Mouse (Mus musculus): Measurements from ENCODE around the gene Gapvd1.
"Not testable (repeated sequence)": the region's sequence is repeated elsewhere in the genome, so short reads cannot be mapped to it uniquely, and the experiment has no call there.

Gapvd1 gene

DNA sequence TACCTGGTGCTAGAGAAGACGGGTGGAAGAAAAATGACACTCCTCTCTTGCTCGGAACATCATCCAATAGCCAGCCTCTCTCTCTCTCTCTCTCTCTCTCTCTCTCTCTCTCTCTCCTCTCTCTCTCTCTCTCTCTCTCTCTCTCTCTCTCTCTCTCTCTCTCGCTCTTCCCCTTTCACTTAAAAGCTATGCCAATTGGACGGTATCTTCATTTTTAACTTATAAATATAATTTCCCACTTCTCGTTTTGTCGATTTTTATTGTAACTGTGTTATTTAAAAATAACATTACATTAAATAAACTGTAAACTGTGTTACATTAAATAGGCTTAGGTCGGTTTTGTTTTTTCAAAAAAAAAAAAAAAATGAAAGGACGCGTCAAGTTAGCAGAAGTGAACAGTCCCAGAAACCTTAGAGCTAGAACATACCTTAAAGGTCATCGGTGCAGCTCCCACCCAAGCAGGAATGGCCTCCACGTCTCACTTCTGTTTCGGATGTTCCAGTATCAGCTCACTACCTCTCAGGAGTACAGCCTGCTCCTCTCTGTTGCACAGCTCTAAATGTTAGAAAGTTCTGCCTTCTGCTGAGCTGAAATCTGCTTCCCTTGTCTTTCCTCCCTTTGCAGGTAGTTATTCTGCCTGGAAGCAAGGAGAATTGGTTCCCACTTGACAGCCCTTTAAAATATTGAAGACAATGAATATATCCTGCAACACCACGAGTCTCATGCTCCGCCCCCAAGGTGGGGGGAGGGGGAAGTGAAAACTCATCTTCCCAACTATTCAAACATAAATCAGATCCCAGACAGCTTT lies at the start of gene Gapvd1:
Gene Gapvd1 (minus strand): TSS at position 682 of the 808 bp plus-strand sequence.
- DNase-seq (ENCODE audit: low spot score): no peak

DNA sequence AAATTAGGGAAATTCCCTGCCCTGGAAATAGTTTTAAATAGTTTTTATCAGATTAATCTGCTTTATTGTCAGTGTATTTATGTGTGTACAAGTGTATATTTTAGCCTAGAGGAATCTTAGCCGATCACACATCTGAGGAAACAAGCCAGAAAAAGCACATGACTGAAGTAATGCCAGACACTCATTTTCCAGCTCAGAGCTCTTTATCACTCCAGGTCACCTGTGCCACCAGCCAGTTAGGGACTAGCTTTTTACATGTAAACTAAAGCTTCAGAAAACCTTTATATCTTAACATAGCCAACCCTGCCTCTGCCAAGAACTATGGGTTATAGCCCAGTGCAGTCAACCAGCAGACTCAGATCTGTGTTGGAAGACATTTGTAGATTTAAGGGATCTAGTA lies 49.8 kb upstream of the Gapvd1 start:
- no peak for DNase-seq (ENCODE audit: low spot score)

- DNase-seq (ENCODE audit: low spot score): no peak
These were observed 49.1 kb upstream of the Gapvd1 start for GRCm38 (mm10) chr2:34804172-34804571.

DNA sequence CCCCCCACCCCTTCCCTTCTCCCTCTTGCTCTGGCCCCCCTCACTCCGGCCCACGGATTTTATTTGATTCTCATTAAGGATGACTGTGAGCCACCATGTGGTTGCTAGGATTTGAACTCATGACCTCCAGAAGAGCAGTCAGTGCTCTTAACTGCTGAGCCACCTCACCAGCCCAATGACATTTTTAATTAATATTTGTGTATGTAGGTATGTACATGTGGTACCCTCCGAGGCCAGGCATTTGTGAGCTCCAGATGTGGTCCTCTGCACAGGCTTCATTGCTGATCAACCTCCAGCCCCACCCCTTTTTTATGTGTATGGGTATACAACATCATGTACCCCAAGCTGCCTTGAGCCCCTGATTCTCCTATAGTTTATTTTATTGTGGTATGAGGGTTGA lies 48.7 kb upstream of the Gapvd1 start:
- no peak for DNase-seq (ENCODE audit: low spot score)

DNA sequence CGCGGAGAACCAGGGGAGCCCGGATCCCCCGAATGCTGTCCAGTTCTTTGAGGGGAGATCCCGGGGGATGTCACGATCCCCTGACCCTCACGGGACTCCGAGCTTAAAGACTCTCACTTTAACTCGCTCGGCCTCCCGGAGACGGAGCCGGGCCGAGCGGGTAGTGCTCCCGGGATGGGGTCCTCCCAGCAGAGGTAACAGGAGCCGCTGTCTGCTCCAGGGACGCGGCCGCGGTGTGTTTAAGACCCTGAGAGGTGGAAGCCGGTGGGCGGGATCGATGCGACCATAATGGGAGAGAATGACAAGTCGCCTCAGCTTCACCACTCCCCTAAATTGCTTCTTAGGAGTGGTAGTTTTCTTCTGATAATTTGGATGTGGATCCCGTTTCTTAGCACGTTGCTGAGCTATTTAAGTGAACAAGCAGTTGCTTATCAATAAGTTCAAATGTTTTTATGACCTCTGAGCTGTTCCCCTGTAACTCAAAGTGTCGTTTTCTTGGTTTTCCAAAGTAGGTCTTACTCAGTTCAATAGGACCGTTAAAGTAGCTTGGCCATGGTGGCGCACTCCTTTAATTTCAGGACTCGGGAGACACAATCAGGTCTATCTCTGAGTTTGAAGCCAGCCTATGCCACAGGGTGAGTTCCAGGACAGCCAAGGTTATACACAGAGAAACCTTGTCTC lies 47.7 kb upstream of the Gapvd1 start:
- not testable (repeated sequence) for DNase-seq (ENCODE audit: low spot score)

- DNase-seq (ENCODE audit: low spot score): peak; percentile 92
These were observed 46.8 kb upstream of the Gapvd1 start for GRCm38 (mm10) chr2:34801516-34802482.

GRCm38 (mm10) chr2:34800371-34800770 lies 45.3 kb upstream of the Gapvd1 start:
- DNase-seq (ENCODE audit: low spot score): no peak

DNA sequence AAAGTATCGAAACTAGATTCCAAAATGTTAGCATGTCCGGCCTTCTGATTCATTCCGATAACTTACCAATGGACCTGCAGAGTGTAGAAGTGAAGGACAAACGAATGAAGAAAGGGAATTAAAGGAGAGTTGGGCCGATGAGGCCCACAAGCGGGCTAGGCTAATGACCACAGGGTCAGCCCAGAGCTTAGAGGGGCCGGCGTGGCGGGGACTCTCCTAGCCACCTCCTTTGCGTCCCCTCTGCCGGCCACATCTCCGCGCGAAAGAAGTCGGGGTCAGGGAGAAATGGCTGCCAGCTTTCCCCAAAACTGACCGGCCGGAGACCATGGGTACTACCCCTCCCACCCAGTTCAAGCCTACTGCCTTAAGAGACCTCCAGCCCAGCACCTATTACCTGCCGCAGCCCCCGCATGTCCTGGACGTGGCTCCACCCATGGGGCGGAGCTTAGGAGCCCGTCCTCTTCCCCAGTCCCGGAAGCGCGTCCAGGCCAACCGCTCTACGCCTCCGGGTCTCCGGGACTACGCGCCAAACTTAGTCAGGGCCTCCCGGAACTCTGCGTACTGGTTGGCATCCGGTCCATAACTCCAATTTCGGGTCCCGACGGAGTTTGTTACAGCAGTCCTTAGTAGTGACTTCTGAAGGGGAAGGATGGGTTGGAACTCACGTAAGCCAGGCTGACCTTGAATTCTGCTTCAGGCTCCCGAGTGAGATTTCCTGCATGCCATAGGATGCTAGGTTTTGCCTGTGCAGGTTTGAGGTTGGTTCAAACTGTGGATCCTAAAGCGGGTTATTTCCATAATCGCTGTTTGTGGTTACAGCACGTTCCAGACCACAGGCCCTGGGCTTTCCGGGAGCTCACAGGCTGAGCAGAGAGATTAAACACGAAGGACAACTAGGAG lies 44.6 kb upstream of the Gapvd1 start, which contains the start of gene Rabepk:
Gene Rabepk (minus strand): TSS at position 556 of the 900 bp plus-strand sequence.
- peak; percentile 69 for DNase-seq (ENCODE audit: low spot score)

DNA sequence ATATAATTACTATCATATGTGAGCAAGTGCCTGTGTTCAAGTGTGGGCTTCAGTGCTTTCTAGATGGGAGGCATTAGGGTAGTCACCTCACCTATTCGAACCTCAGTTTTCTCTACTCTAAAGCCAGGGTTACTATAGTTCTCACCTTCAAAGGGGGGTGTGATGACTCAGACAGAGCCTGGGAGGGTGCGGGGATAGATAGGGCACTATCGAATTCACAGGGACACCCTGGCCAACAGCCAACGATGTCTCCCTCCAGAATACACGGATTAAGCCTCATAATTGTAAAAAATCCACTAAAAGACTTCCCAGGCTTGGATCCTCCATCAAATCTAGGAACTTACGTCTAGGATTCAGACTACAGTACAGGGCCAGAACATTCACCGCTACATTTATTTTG lies 40.4 kb upstream of the Gapvd1 start:
- DNase-seq (ENCODE audit: low spot score): no peak

- no peak for DNase-seq (ENCODE audit: low spot score)
These were observed 39.5 kb upstream of the Gapvd1 start for GRCm38 (mm10) chr2:34794511-34794910.

DNA sequence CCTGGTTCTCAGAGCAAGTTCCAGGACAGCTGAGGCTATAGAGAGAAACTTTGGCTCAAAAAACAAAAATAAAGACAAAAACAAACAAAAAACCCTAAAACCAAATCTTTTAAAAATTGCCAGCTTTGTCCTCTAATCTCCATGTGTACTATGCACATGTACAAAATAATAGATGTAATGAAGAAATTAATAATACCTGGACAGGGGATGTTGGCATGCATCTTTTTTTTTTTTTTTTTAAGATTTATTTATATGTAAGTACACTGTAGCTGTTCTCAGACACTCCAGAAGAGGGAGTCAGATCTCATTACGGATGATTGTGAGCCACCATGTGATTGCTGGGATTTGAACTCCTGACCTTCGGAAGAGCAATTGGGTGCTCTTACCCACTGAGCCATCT lies 37.5 kb upstream of the Gapvd1 start:
- DNase-seq (ENCODE audit: low spot score): not testable (repeated sequence)

- DNase-seq (ENCODE audit: low spot score): no peak
These were observed 35.2 kb upstream of the Gapvd1 start for GRCm38 (mm10) chr2:34790282-34790681.

GRCm38 (mm10) chr2:34784085-34784484 lies 29.1 kb upstream of the Gapvd1 start:
- no peak for DNase-seq (ENCODE audit: low spot score)

DNA sequence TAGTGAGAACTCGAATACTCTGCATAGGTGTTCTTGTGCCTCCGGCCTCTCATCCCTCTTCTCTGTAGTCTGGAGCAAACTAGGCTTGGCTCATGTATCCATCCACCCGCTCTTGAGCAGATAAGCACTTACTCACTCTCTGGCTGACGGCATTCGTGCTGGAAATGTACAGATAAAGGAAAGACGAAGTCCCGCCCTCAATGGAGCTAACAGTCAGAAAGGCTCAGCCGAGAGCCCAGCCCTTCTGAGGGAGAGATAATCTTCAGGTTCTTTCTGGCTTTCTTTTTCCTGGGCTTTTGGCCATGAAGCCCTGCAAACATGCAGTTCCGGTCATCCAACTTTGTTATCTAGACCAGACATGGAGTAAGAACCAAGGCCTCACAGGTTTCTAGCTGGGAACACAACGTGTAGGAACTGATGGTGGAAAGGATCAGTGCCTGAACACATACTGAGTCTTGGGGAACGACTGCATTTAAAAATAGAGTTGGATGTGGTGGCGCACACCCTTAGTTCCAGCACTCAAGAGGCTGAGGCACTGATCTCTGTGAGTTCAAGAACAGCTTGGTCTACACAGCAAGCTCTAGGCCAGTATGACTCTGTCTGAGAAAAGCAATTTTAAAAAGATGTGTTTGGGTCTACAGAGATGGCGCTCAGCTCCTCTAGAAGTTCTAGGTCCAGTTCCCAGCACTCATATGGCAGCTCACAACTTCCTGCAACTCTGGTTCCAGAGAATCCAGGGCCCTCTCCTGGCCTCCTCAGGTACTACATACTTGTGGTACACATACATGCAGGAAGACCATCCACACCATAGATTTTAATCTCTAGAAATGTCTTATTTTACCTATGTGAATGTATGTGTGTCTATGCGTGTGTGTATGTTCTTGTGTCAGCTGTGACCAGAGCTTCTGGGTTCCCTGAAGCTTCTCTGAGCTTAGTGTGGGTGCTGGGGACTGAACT lies 28.3 kb upstream of the Gapvd1 start:
- DNase-seq (ENCODE audit: low spot score): no peak

GRCm38 (mm10) chr2:34777237-34777868 lies 22.3 kb upstream of the Gapvd1 start:
- DNase-seq (ENCODE audit: low spot score): no peak

- no peak for DNase-seq (ENCODE audit: low spot score)
These were observed 19.5 kb upstream of the Gapvd1 start for GRCm38 (mm10) chr2:34774493-34774892.

DNA sequence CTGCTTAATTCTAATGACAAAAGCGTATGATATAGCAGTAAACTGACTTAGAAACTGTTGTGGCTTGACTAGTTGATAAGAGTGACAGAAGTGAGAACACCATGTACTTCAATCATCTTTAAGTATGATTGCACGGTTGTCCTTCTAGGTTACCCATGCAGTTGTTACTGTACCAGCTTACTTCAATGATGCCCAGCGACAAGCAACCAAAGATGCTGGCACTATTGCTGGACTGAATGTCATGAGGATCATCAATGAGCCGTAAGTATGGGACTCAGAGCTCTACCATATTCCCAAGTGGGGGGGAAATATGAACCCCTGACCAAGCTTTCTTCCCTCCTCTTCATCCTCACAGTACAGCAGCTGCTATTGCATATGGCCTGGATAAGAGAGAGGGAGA lies 18.6 kb upstream of the Gapvd1 start:
- DNase-seq (ENCODE audit: low spot score): no peak

- DNase-seq (ENCODE audit: low spot score): no peak
These were observed 17.5 kb upstream of the Gapvd1 start for GRCm38 (mm10) chr2:34772252-34773235.

All from ovary, postnatal 14 days (tissue).